Mouse (Mus musculus): Measurements from ENCODE around the gene A930018P22Rik. TPM values are rescaled to one million over a fixed set of nuclear protein-coding genes. Genes with fewer than 3 reads are reported as not detected.

The A930018P22Rik gene
- polyA plus RNA-seq, 1 experiment from 2014 or later = not detected

DNA sequence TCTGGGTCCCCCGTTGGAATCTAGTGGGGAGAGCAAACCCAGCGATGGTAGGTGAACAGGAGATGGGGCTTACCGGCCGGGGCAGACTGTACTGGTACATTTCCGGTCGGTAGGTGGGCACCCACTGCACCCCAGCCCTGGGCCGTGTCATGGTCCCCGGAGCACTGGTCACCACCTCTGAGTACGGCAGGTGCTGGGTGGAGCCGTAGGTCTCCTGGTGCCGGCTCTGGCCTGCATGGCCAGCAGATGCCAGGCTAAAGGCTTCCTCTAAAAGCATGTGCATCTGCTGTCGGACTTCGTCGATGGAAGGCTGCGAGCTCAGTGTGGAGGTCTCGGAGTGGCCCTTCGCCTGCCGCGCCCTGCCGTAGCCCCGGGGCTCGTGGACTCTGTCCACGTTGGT is 45.2 kb downstream of the A930018P22Rik start:
- no peak overlapping the region for H3K4me3 ChIP-seq
- H3K4me2 ChIP-seq = no peak overlapping the region
- H3K9me3 ChIP-seq = no peaks in the 10 kb centered on the region
- H3K4me1 ChIP-seq = 0 out of 2 replicates have a peak, but pooled peaks cover 3% of the 10 kb centered on the region
- no peaks in the 10 kb centered on the region for H3K27me3 ChIP-seq
- H3K36me3 ChIP-seq = no peaks in the 10 kb centered on the region
- no peak overlapping the region for H3K9ac ChIP-seq
- WGBS = 93% methylated on average over 23 of the region's 23 CpGs
- no peak overlapping the region for H3K27ac ChIP-seq
- no peak for ATAC-seq (ENCODE audit: insufficient number of reproducible peaks, low FRiP score, low TSS enrichment, low read depth)

DNA sequence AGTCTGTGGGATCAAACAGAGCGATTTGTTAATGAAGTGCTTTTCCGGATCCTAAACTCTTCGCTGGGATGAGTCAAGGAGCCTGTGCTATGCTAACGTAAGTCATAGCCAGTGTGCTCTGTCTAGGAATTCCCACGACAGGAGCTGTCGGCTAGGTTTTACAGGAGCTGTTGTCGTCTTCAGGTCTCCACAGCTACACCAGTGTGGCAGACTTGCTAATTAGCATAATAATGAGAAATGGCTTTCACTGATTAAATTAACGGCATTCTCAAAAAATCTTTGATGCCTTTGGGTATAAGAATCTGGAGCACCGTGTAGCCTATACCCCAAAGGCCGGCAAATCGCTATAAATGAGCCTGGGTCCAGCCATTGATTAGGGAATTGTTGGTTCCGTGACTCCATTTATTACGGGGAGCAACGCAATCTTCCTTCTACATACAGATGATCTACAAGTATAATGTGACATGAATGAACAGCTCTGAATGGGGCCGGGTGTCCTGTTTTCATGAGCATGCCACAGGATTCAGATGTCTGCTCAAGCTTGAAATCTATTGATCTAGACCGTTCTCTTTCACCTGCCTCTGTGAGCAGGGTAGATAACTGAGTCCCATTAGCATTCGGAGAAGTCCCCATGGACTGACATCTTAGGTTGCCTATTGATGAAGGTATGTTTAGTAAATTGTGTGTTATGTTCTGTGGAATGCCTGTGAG is 45.8 kb downstream of the A930018P22Rik start:
- H3K9ac ChIP-seq = no peak overlapping the region
- H3K36me3 ChIP-seq = no peaks in the 10 kb centered on the region
- no peaks in the 10 kb centered on the region for H3K27me3 ChIP-seq
- no peak for ATAC-seq (ENCODE audit: insufficient number of reproducible peaks, low FRiP score, low TSS enrichment, low read depth)
- H3K27ac ChIP-seq = no peak overlapping the region
- no peaks in the 10 kb centered on the region for H3K9me3 ChIP-seq
- H3K4me2 ChIP-seq = no peak overlapping the region
- 87% methylated on average over 17 of the region's 17 CpGs for WGBS
- H3K4me3 ChIP-seq = no peak overlapping the region
- H3K4me1 ChIP-seq = 0 out of 2 replicates have a peak, but pooled peaks cover 3% of the 10 kb centered on the region

- no peak overlapping the region for H3K4me2 ChIP-seq
- H3K4me3 ChIP-seq = no peak overlapping the region
- peaks cover 20% of the 10 kb centered on the region for H3K4me1 ChIP-seq
- H3K9ac ChIP-seq = no peak overlapping the region
- no peaks in the 10 kb centered on the region for H3K27me3 ChIP-seq
- no peaks in the 10 kb centered on the region for H3K9me3 ChIP-seq
- no peak for ATAC-seq (ENCODE audit: insufficient number of reproducible peaks, low FRiP score, low TSS enrichment, low read depth)
- WGBS = 57% methylated on average over 11 of the region's 11 CpGs
- H3K36me3 ChIP-seq = no peaks in the 10 kb centered on the region
- no peak overlapping the region for H3K27ac ChIP-seq
Measured at GRCm38 (mm10) chr2:104172695-104173348, 50.3 kb downstream of the A930018P22Rik start.

DNA sequence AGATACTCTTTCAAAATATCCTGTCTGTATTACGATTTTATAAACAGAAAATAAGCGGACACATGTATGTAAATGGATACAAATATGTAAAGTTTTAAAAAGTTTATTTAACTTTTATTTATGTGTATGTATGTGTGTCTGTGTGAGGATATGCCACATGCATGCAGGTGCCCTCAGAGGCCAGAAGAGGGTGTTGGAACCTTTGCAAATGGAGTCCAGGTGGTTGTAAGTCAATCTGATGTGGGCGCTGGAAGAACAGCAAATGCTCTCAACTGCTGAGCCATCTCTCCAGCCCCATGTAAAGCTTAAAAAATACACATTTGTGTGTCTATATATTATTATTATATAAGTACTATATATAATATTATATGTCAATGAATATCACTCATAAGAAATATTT is 50.9 kb downstream of the A930018P22Rik start:
- H3K9ac ChIP-seq = no peak overlapping the region
- ATAC-seq (ENCODE audit: insufficient number of reproducible peaks, low FRiP score, low TSS enrichment, low read depth) = no peak
- H3K27me3 ChIP-seq = no peaks in the 10 kb centered on the region
- no peak overlapping the region for H3K4me2 ChIP-seq
- WGBS = 94% methylated on average over 3 of the region's 3 CpGs
- no peaks in the 10 kb centered on the region for H3K36me3 ChIP-seq
- H3K4me3 ChIP-seq = no peak overlapping the region
- H3K27ac ChIP-seq = no peak overlapping the region
- H3K4me1 ChIP-seq = peaks cover 21% of the 10 kb centered on the region
- no peaks in the 10 kb centered on the region for H3K9me3 ChIP-seq

Other genes starting within 250 kb of the A930018P22Rik start
- 16.4 and 18.7 TPM in 2 replicates for gene Lmo2, start 164.8 kb upstream of the A930018P22Rik start, polyA plus RNA-seq (2015; fragmentation: Nextera tagmentation; extraction: Ambion mirVana)
- 52.0 and 53.5 TPM in 2 replicates for gene Fbxo3, start 95.0 kb upstream of the A930018P22Rik start, polyA plus RNA-seq (2015; fragmentation: Nextera tagmentation; extraction: Ambion mirVana)
- gene 4931422A03Rik, start 94.4 kb upstream of the A930018P22Rik start, polyA plus RNA-seq (2015; fragmentation: Nextera tagmentation; extraction: Ambion mirVana) = 2.3 TPM in 2 replicates
- 0.12 TPM in 1 of 2 replicates, not detected in the other for gene Gm10912, start 56.9 kb upstream of the A930018P22Rik start, polyA plus RNA-seq (2015; fragmentation: Nextera tagmentation; extraction: Ambion mirVana)
- not detected in 2 replicates for gene Gm10799, start 54.2 kb upstream of the A930018P22Rik start, polyA plus RNA-seq (2015; fragmentation: Nextera tagmentation; extraction: Ambion mirVana)
- gene Cd59b, start 52.9 kb upstream of the A930018P22Rik start, polyA plus RNA-seq (2015; fragmentation: Nextera tagmentation; extraction: Ambion mirVana) = 6.8 and 7.4 TPM in 2 replicates
- gene Cd59a, start 27.0 kb upstream of the A930018P22Rik start, polyA plus RNA-seq (2015; fragmentation: Nextera tagmentation; extraction: Ambion mirVana) = 16.0 and 20.1 TPM in 2 replicates

All from limb, embryonic 15.5 days (tissue).